Mouse (Mus musculus): ENCODE results near the gene Homer3. TPM values are rescaled to one million over a fixed set of nuclear protein-coding genes. Genes with fewer than 3 reads are reported as not detected.

The Homer3 gene
- polyA plus RNA-seq, 1 experiment from 2014 or later, result 18.5 TPM

GRCm38 (mm10) chr8:70279266-70279665, 3.4 kb upstream of the Homer3 start:
- ATAC-seq, result no peak
- WGBS, result 70% methylated on average over 8 of the region's 8 CpGs
- H3K9ac ChIP-seq (ENCODE audit: low read depth, low read length), result no peak overlapping the region

GRCm38 (mm10) chr8:70281001-70281400, 1.6 kb upstream of the Homer3 start:
- H3K36me3 ChIP-seq (ENCODE audit: control insufficient read depth, insufficient read depth), result peaks cover 12% of the 10 kb centered on the region
- no peak for ATAC-seq
- H3K4me1 ChIP-seq (replicated peaks; ENCODE audit: control insufficient read depth, insufficient read depth, low read length), result no peaks in the 10 kb centered on the region
- H3K27ac ChIP-seq (ENCODE audit: low read depth, low read length), result no peak overlapping the region
- no peaks in the 10 kb centered on the region for H3K9me3 ChIP-seq (ENCODE audit: control insufficient read depth)
- 55% methylated on average over 3 of the region's 3 CpGs for WGBS
- H3K9ac ChIP-seq (ENCODE audit: low read depth, low read length), result no peak overlapping the region
- no peak for TF ChIP-seq CTCF (IDR thresholded peaks at IDR 0.05; ENCODE audit: low read depth)
- no peaks in the 10 kb centered on the region for H3K27me3 ChIP-seq (replicated peaks; ENCODE audit: control insufficient read depth, insufficient read depth, low read length)
- H3K4me3 ChIP-seq (ENCODE audit: low read depth, low read length), result no peak overlapping the region
- no peak overlapping the region for H3K4me2 ChIP-seq (replicated peaks; ENCODE audit: low read depth)

More at GRCm38 (mm10) chr8:70279266-70279665, 3.4 kb upstream of the Homer3 start:
- Histone ChIP-seq H3K27me3 (replicated peaks; ENCODE audit: control insufficient read depth, insufficient read depth, low read length) (no peaks in the 10 kb centered on the region), H3K27ac (ENCODE audit: low read depth, low read length) (no peak overlapping the region), H3K4me2 (replicated peaks; ENCODE audit: low read depth) (no peak overlapping the region), H3K36me3 (ENCODE audit: control insufficient read depth, insufficient read depth) (no peaks in the 10 kb centered on the region), H3K4me1 (replicated peaks; ENCODE audit: control insufficient read depth, insufficient read depth, low read length) (no peaks in the 10 kb centered on the region), H3K9me3 (ENCODE audit: control insufficient read depth) (no peaks in the 10 kb centered on the region), H3K4me3 (ENCODE audit: low read depth, low read length) (no peak overlapping the region)
- no peak for TF ChIP-seq CTCF (IDR thresholded peaks at IDR 0.05; ENCODE audit: low read depth)

GRCm38 (mm10) chr8:70283136-70284077, 780 bp downstream of the Homer3 start:
- Histone ChIP-seq H3K4me3 (ENCODE audit: low read depth, low read length) (peak overlapping the region; percentile 69), H3K4me2 (replicated peaks; ENCODE audit: low read depth) (peak overlapping the region; percentile 89), H3K27ac (ENCODE audit: low read depth, low read length) (peak overlapping the region; percentile 37; the same call in 1 of the 2 replicates), H3K9ac (ENCODE audit: low read depth, low read length) (peak overlapping the region; percentile 83), H3K36me3 (ENCODE audit: control insufficient read depth, insufficient read depth) (peaks cover 24% of the 10 kb centered on the region), H3K9me3 (ENCODE audit: control insufficient read depth) (no peaks in the 10 kb centered on the region), H3K27me3 (replicated peaks; ENCODE audit: control insufficient read depth, insufficient read depth, low read length) (no peaks in the 10 kb centered on the region), H3K4me1 (replicated peaks; ENCODE audit: control insufficient read depth, insufficient read depth, low read length) (no peaks in the 10 kb centered on the region)
- WGBS, result 2% methylated on average over 55 of the region's 55 CpGs
- no peak for TF ChIP-seq CTCF (IDR thresholded peaks at IDR 0.05; ENCODE audit: low read depth)
- peak; percentile 35 for ATAC-seq

GRCm38 (mm10) chr8:70284421-70284820, 1.8 kb downstream of the Homer3 start:
- 85% methylated on average over 5 of the region's 5 CpGs for WGBS
- Histone ChIP-seq H3K27me3 (replicated peaks; ENCODE audit: control insufficient read depth, insufficient read depth, low read length) (no peaks in the 10 kb centered on the region), H3K4me2 (replicated peaks; ENCODE audit: low read depth) (no peak overlapping the region), H3K4me3 (ENCODE audit: low read depth, low read length) (no peak overlapping the region), H3K27ac (ENCODE audit: low read depth, low read length) (no peak overlapping the region), H3K4me1 (replicated peaks; ENCODE audit: control insufficient read depth, insufficient read depth, low read length) (no peaks in the 10 kb centered on the region), H3K9ac (ENCODE audit: low read depth, low read length) (no peak overlapping the region), H3K36me3 (ENCODE audit: control insufficient read depth, insufficient read depth) (peaks cover 27% of the 10 kb centered on the region), H3K9me3 (ENCODE audit: control insufficient read depth) (no peaks in the 10 kb centered on the region)
- TF ChIP-seq CTCF (IDR thresholded peaks at IDR 0.05; ENCODE audit: low read depth), result no peak
- no peak for ATAC-seq

GRCm38 (mm10) chr8:70285304-70285703, 2.7 kb downstream of the Homer3 start:
- no peaks in the 10 kb centered on the region for H3K27me3 ChIP-seq (replicated peaks; ENCODE audit: control insufficient read depth, insufficient read depth, low read length)
- no peak for ATAC-seq
- H3K4me2 ChIP-seq (replicated peaks; ENCODE audit: low read depth), result no peak overlapping the region
- no peaks in the 10 kb centered on the region for H3K9me3 ChIP-seq (ENCODE audit: control insufficient read depth)
- no peak overlapping the region for H3K27ac ChIP-seq (ENCODE audit: low read depth, low read length)
- no peak for TF ChIP-seq CTCF (IDR thresholded peaks at IDR 0.05; ENCODE audit: low read depth)
- WGBS, result 94% methylated on average over 15 of the region's 15 CpGs
- no peaks in the 10 kb centered on the region for H3K4me1 ChIP-seq (replicated peaks; ENCODE audit: control insufficient read depth, insufficient read depth, low read length)
- H3K4me3 ChIP-seq (ENCODE audit: low read depth, low read length), result no peak overlapping the region
- peaks cover 32% of the 10 kb centered on the region for H3K36me3 ChIP-seq (ENCODE audit: control insufficient read depth, insufficient read depth)
- H3K9ac ChIP-seq (ENCODE audit: low read depth, low read length), result no peak overlapping the region

GRCm38 (mm10) chr8:70286737-70287136, 4.1 kb downstream of the Homer3 start:
- Histone ChIP-seq H3K4me1 (replicated peaks; ENCODE audit: control insufficient read depth, insufficient read depth, low read length) (no peaks in the 10 kb centered on the region), H3K27me3 (replicated peaks; ENCODE audit: control insufficient read depth, insufficient read depth, low read length) (no peaks in the 10 kb centered on the region), H3K36me3 (ENCODE audit: control insufficient read depth, insufficient read depth) (peaks cover 47% of the 10 kb centered on the region), H3K9ac (ENCODE audit: low read depth, low read length) (no peak overlapping the region), H3K9me3 (ENCODE audit: control insufficient read depth) (no peaks in the 10 kb centered on the region), H3K27ac (ENCODE audit: low read depth, low read length) (no peak overlapping the region), H3K4me3 (ENCODE audit: low read depth, low read length) (no peak overlapping the region), H3K4me2 (replicated peaks; ENCODE audit: low read depth) (no peak overlapping the region)
- no peak for ATAC-seq
- 94% methylated on average over 8 of the region's 8 CpGs for WGBS
- TF ChIP-seq CTCF (IDR thresholded peaks at IDR 0.05; ENCODE audit: low read depth), result peak; percentile 54
